Mouse (Mus musculus): ENCODE measurements at regions not wholly inside any gene's neighbourhood (a gene's known extent, or its start where the extent isn't known, plus 50 kb on each side); places are given as distances from the start of the nearest gene placed in this dataset.

- H3K4me2 ChIP-seq (ENCODE audit: low read depth, low read length), result no peak overlapping the region
- no peaks in the 10 kb centered on the region for H3K4me1 ChIP-seq (ENCODE audit: control insufficient read depth, insufficient read depth)
- no peaks in the 10 kb centered on the region for H3K36me3 ChIP-seq (replicated peaks; ENCODE audit: control insufficient read depth, insufficient read depth, low read length)
- H3K27me3 ChIP-seq (ENCODE audit: control insufficient read depth, insufficient read depth, low read length), result no peaks in the 10 kb centered on the region
- peak; percentile 15 for DNase-seq (ENCODE audit: low spot score)
- 13% methylated on average over 3 of the region's 3 CpGs for WGBS
- no peak overlapping the region for H3K9ac ChIP-seq (replicated peaks; ENCODE audit: low read depth, low read length)
- no peaks in the 10 kb centered on the region for H3K9me3 ChIP-seq (replicated peaks; ENCODE audit: control insufficient read depth, low read length)
- TF ChIP-seq CTCF (IDR thresholded peaks at IDR 0.05; ENCODE audit: low read depth) (no peak), EP300 (IDR thresholded peaks at IDR 0.05; ENCODE audit: low read depth) (no peak)
- ATAC-seq (ENCODE audit: insufficient read depth, low read depth), result no peak
- H3K27ac ChIP-seq (ENCODE audit: low read depth), result no peak overlapping the region
- H3K4me3 ChIP-seq (ENCODE audit: low read depth, low read length), result no peak overlapping the region
These were observed 121.6 kb downstream of the Uck2 start for GRCm38 (mm10) chr1:167163486-167163885.

GRCm38 (mm10) chr1:167162495-167162894 lies 122.6 kb downstream of the Uck2 start:
- Histone ChIP-seq H3K4me2 (ENCODE audit: low read depth, low read length) (no peak overlapping the region), H3K9me3 (replicated peaks; ENCODE audit: control insufficient read depth, low read length) (no peaks in the 10 kb centered on the region), H3K4me3 (ENCODE audit: low read depth, low read length) (no peak overlapping the region), H3K27ac (ENCODE audit: low read depth) (no peak overlapping the region), H3K4me1 (ENCODE audit: control insufficient read depth, insufficient read depth) (no peaks in the 10 kb centered on the region), H3K36me3 (replicated peaks; ENCODE audit: control insufficient read depth, insufficient read depth, low read length) (no peaks in the 10 kb centered on the region), H3K9ac (replicated peaks; ENCODE audit: low read depth, low read length) (no peak overlapping the region), H3K27me3 (ENCODE audit: control insufficient read depth, insufficient read depth, low read length) (no peaks in the 10 kb centered on the region)
- WGBS, result 80% methylated on average over 8 of the region's 8 CpGs
- no peak for ATAC-seq (ENCODE audit: insufficient read depth, low read depth)
- DNase-seq (ENCODE audit: low spot score), result no peak
- TF ChIP-seq EP300 (IDR thresholded peaks at IDR 0.05; ENCODE audit: low read depth) (no peak), CTCF (IDR thresholded peaks at IDR 0.05; ENCODE audit: low read depth) (no peak)

- 67% methylated on average over 1 of the region's 1 CpGs for WGBS
- ATAC-seq (ENCODE audit: insufficient read depth, low read depth), result no peak
These were observed 125.6 kb downstream of the Uck2 start for GRCm38 (mm10) chr1:167159536-167159935.

GRCm38 (mm10) chr1:167152442-167152841 lies 132.7 kb downstream of the Uck2 start:
- H3K36me3 ChIP-seq (replicated peaks; ENCODE audit: control insufficient read depth, insufficient read depth, low read length), result no peaks in the 10 kb centered on the region
- H3K9me3 ChIP-seq (replicated peaks; ENCODE audit: control insufficient read depth, low read length), result peaks cover 5% of the 10 kb centered on the region; the same call in 1 of the 2 replicates
- H3K27me3 ChIP-seq (ENCODE audit: control insufficient read depth, insufficient read depth, low read length), result no peaks in the 10 kb centered on the region
- no peak for ATAC-seq (ENCODE audit: insufficient read depth, low read depth)
- DNase-seq (ENCODE audit: low spot score), result no peak
- no peak overlapping the region for H3K4me2 ChIP-seq (ENCODE audit: low read depth, low read length)
- no peak for TF ChIP-seq CTCF (IDR thresholded peaks at IDR 0.05; ENCODE audit: low read depth)
- TF ChIP-seq EP300 (IDR thresholded peaks at IDR 0.05; ENCODE audit: low read depth), result no peak
- H3K4me3 ChIP-seq (ENCODE audit: low read depth, low read length), result no peak overlapping the region
- no peak overlapping the region for H3K27ac ChIP-seq (ENCODE audit: low read depth)
- no peaks in the 10 kb centered on the region for H3K4me1 ChIP-seq (ENCODE audit: control insufficient read depth, insufficient read depth)
- no peak overlapping the region for H3K9ac ChIP-seq (replicated peaks; ENCODE audit: low read depth, low read length)
- WGBS, result 66% methylated on average over 4 of the region's 4 CpGs

More at GRCm38 (mm10) chr1:167159536-167159935, 125.6 kb downstream of the Uck2 start:
- Histone ChIP-seq H3K36me3 (replicated peaks; ENCODE audit: control insufficient read depth, insufficient read depth, low read length) (no peaks in the 10 kb centered on the region), H3K4me2 (ENCODE audit: low read depth, low read length) (no peak overlapping the region), H3K9ac (replicated peaks; ENCODE audit: low read depth, low read length) (no peak overlapping the region), H3K9me3 (replicated peaks; ENCODE audit: control insufficient read depth, low read length) (peaks cover 4% of the 10 kb centered on the region; the same call in 1 of the 2 replicates), H3K27me3 (ENCODE audit: control insufficient read depth, insufficient read depth, low read length) (no peaks in the 10 kb centered on the region), H3K4me1 (ENCODE audit: control insufficient read depth, insufficient read depth) (no peaks in the 10 kb centered on the region), H3K4me3 (ENCODE audit: low read depth, low read length) (no peak overlapping the region), H3K27ac (ENCODE audit: low read depth) (no peak overlapping the region)
- no peak for TF ChIP-seq EP300 (IDR thresholded peaks at IDR 0.05; ENCODE audit: low read depth)
- TF ChIP-seq CTCF (IDR thresholded peaks at IDR 0.05; ENCODE audit: low read depth), result no peak
- DNase-seq (ENCODE audit: low spot score), result no peak

- DNase-seq (ENCODE audit: low spot score), result no peak
- ATAC-seq (ENCODE audit: insufficient read depth, low read depth), result no peak
- no peak overlapping the region for H3K9ac ChIP-seq (replicated peaks; ENCODE audit: low read depth, low read length)
- 0 out of 2 replicates have a peak, but pooled peaks cover 6% of the 10 kb centered on the region for H3K9me3 ChIP-seq (replicated peaks; ENCODE audit: control insufficient read depth, low read length)
- no peak overlapping the region for H3K4me3 ChIP-seq (ENCODE audit: low read depth, low read length)
- TF ChIP-seq CTCF (IDR thresholded peaks at IDR 0.05; ENCODE audit: low read depth) (no peak), EP300 (IDR thresholded peaks at IDR 0.05; ENCODE audit: low read depth) (no peak)
- H3K27ac ChIP-seq (ENCODE audit: low read depth), result no peak overlapping the region
- 71% methylated on average over 3 of the region's 3 CpGs for WGBS
- H3K4me2 ChIP-seq (ENCODE audit: low read depth, low read length), result no peak overlapping the region
- H3K4me1 ChIP-seq (ENCODE audit: control insufficient read depth, insufficient read depth), result no peaks in the 10 kb centered on the region
- no peaks in the 10 kb centered on the region for H3K27me3 ChIP-seq (ENCODE audit: control insufficient read depth, insufficient read depth, low read length)
- no peaks in the 10 kb centered on the region for H3K36me3 ChIP-seq (replicated peaks; ENCODE audit: control insufficient read depth, insufficient read depth, low read length)
These were observed 140.8 kb downstream of the Uck2 start for GRCm38 (mm10) chr1:167144335-167144734.

GRCm38 (mm10) chr1:167143797-167144196 lies 141.3 kb downstream of the Uck2 start:
- no peak overlapping the region for H3K9ac ChIP-seq (replicated peaks; ENCODE audit: low read depth, low read length)
- no peak overlapping the region for H3K4me2 ChIP-seq (ENCODE audit: low read depth, low read length)
- H3K4me3 ChIP-seq (ENCODE audit: low read depth, low read length), result no peak overlapping the region
- H3K27ac ChIP-seq (ENCODE audit: low read depth), result no peak overlapping the region
- no peaks in the 10 kb centered on the region for H3K36me3 ChIP-seq (replicated peaks; ENCODE audit: control insufficient read depth, insufficient read depth, low read length)
- WGBS, result 75% methylated on average over 4 of the region's 4 CpGs
- no peak for TF ChIP-seq EP300 (IDR thresholded peaks at IDR 0.05; ENCODE audit: low read depth)
- TF ChIP-seq CTCF (IDR thresholded peaks at IDR 0.05; ENCODE audit: low read depth), result no peak
- DNase-seq (ENCODE audit: low spot score), result no peak
- 0 out of 2 replicates have a peak, but pooled peaks cover 11% of the 10 kb centered on the region for H3K9me3 ChIP-seq (replicated peaks; ENCODE audit: control insufficient read depth, low read length)
- no peaks in the 10 kb centered on the region for H3K4me1 ChIP-seq (ENCODE audit: control insufficient read depth, insufficient read depth)
- ATAC-seq (ENCODE audit: insufficient read depth, low read depth), result no peak
- H3K27me3 ChIP-seq (ENCODE audit: control insufficient read depth, insufficient read depth, low read length), result no peaks in the 10 kb centered on the region
